17 mouse cellular contexts compared by ENCODE assay signal in genomic region chr6:112828420-112828819, GRCm38 (mm10).
DNase-seq lines count a peak whose midpoint lies in the region; ATAC-seq and TF ChIP-seq lines count a peak whose summit lies in the region.
"Had no signal": no experiment of that assay in that cellular context is flagged by ENCODE, and none has a peak within 500 bp of the region (broad histone marks: within the 10 kb centered on the region; RNA-seq: fewer than 3 reads in every experiment).

No protein-coding gene starts in this region.

- H3K4me1 ChIP-seq in embryonic facial prominence, embryonic 14.5 days (ENCODE audit: control insufficient read depth, insufficient read depth, low read length): peaks cover 4% of the 10 kb centered on the region; the same call in 1 of the 2 replicates
- H3K4me1 ChIP-seq in hindbrain, embryonic 12.5 days: peaks cover 38% of the 10 kb centered on the region
- peaks cover 37% of the 10 kb centered on the region for H3K4me1 ChIP-seq in midbrain, embryonic 15.5 days
- H3K4me1 ChIP-seq: liver, embryonic 15.5 days had no signal

- DNase-seq in brain, embryonic 14.5 days (ENCODE audit: low read depth): peak; percentile 64
- DNase-seq in embryonic facial prominence, embryonic 14.5 days (ENCODE audit: low spot score): no peak
- DNase-seq in lung, postnatal 25 days (ENCODE audit: low spot score): no peak
- no peak for DNase-seq in adipocyte (ENCODE audit: low spot score)
- DNase-seq in gastrocnemius, postnatal 10 days: no peak
- DNase-seq: adrenal gland, postnatal 25 days; embryo, embryonic 11 days; heart, adult 18-20 months; kidney, adult 2 months; kidney, postnatal 36 days; lung, postnatal 36 days; right cerebral cortex, postnatal 25 days had no signal

- H3K9me3 ChIP-seq in embryonic facial prominence, embryonic 14.5 days (ENCODE audit: control insufficient read depth, low read length): no peaks in the 10 kb centered on the region
- no peaks in the 10 kb centered on the region for H3K9me3 ChIP-seq in hindbrain, embryonic 12.5 days (replicated peaks)
- H3K9me3 ChIP-seq in midbrain, embryonic 15.5 days: no peaks in the 10 kb centered on the region
- H3K9me3 ChIP-seq: limb, embryonic 13.5 days; liver, embryonic 15.5 days had no signal

- TF ChIP-seq POLR2A in brain, embryonic 14.5 days (IDR thresholded peaks at IDR 0.05; ENCODE audit: borderline replicate concordance, extremely low read depth, insufficient read depth, insufficient read length, poor library complexity, severe bottlenecking): no peak

- no peak for TF ChIP-seq CTCF in brain, embryonic 14.5 days (IDR thresholded peaks at IDR 0.05; ENCODE audit: borderline replicate concordance, extremely low read depth, insufficient read depth, insufficient read length)

- 81% methylated on average over 5 of the region's 5 CpGs for WGBS in embryonic facial prominence, embryonic 14.5 days
- whole genome bisulfite sequencing in hindbrain, embryonic 12.5 days: 46% methylated on average over 5 of the region's 5 CpGs
- 43% methylated on average over 5 of the region's 5 CpGs for WGBS in midbrain, embryonic 15.5 days

- H3K27me3 ChIP-seq in embryonic facial prominence, embryonic 14.5 days (replicated peaks; ENCODE audit: control insufficient read depth, insufficient read depth, low read length): no peaks in the 10 kb centered on the region
- no peaks in the 10 kb centered on the region for H3K27me3 ChIP-seq in hindbrain, embryonic 12.5 days
- no peaks in the 10 kb centered on the region for H3K27me3 ChIP-seq in midbrain, embryonic 15.5 days (replicated peaks)
- H3K27me3 ChIP-seq: limb, embryonic 13.5 days; liver, embryonic 15.5 days had no signal

- no peak overlapping the region for H3K4me2 ChIP-seq in embryonic facial prominence, embryonic 14.5 days (ENCODE audit: low read depth, low read length)
- H3K4me2 ChIP-seq in hindbrain, embryonic 12.5 days (replicated peaks): no peak overlapping the region
- H3K4me2 ChIP-seq in midbrain, embryonic 15.5 days: no peak overlapping the region
- H3K4me2 ChIP-seq: limb, embryonic 13.5 days; liver, embryonic 15.5 days had no signal

- ATAC-seq in embryonic facial prominence, embryonic 14.5 days (ENCODE audit: low read depth): peak; percentile 63; the same call in 1 of the 2 replicates
- peak; percentile 61 for ATAC-seq in hindbrain, embryonic 12.5 days (ENCODE audit: low FRiP score)
- ATAC-seq in midbrain, embryonic 15.5 days (replicated peaks): peak; percentile 54; the same call in 1 of the 2 replicates
- ATAC-seq: CD4-positive, CD25-positive, alpha-beta regulatory T cell, adult 4 months had no signal

- H3K9ac ChIP-seq in embryonic facial prominence, embryonic 14.5 days (ENCODE audit: low read depth, low read length): no peak overlapping the region
- H3K9ac ChIP-seq in hindbrain, embryonic 12.5 days: no peak overlapping the region
- no peak overlapping the region for H3K9ac ChIP-seq in midbrain, embryonic 15.5 days
- H3K9ac ChIP-seq: limb, embryonic 13.5 days; liver, embryonic 15.5 days had no signal

- no peak overlapping the region for H3K27ac ChIP-seq in embryonic facial prominence, embryonic 14.5 days (replicated peaks; ENCODE audit: low read depth, low read length)
- H3K27ac ChIP-seq in hindbrain, embryonic 12.5 days: peak overlapping the region; percentile 67
- no peak overlapping the region for H3K27ac ChIP-seq in midbrain, embryonic 15.5 days
- H3K27ac ChIP-seq: limb, embryonic 13.5 days; liver, embryonic 15.5 days had no signal

- H3K4me3 ChIP-seq in embryonic facial prominence, embryonic 14.5 days (ENCODE audit: low read depth, low read length): no peak overlapping the region
- H3K4me3 ChIP-seq in hindbrain, embryonic 12.5 days: no peak overlapping the region
- no peak overlapping the region for H3K4me3 ChIP-seq in midbrain, embryonic 15.5 days
- H3K4me3 ChIP-seq: limb, embryonic 13.5 days; liver, embryonic 15.5 days had no signal

- H3K36me3 ChIP-seq in embryonic facial prominence, embryonic 14.5 days (ENCODE audit: control insufficient read depth, insufficient read depth, low read length): no peaks in the 10 kb centered on the region
- peaks cover 18% of the 10 kb centered on the region for H3K36me3 ChIP-seq in hindbrain, embryonic 12.5 days
- H3K36me3 ChIP-seq in midbrain, embryonic 15.5 days (replicated peaks): no peaks in the 10 kb centered on the region
- H3K36me3 ChIP-seq: limb, embryonic 13.5 days; liver, embryonic 15.5 days had no signal
